Mouse (Mus musculus) right cerebral cortex, postnatal 14 days (tissue): ENCODE measurements around the gene Zfyve16.

Experiments
- DNase-seq: peaks from one replicate; pipeline ENCODE4 v3.0.0; 2022

The Zfyve16 gene

DNA sequence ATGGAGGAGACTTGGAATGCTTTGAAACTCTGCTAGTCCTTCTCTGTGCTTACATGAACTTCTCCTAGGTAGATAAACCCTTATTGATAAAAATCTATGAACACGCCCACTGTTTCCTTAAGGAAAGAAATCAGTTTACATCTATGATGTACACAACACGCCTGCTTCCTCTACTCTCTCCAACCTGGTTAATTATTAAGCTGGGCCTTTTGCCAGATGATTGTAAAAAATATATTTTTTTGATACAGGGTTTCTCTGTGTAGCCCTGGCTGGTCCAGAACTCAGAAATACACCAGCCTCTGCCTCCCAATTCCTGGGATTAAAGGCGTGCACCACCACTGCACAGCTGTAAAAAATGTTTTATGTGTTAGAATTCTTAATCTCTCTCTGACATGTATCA is 66.0 kb downstream of the Zfyve16 start:
- DNase-seq, result no peak

- no peak for DNase-seq
Observed at GRCm38 (mm10) chr13:92446872-92447271, 83.8 kb downstream of the Zfyve16 start.

- no peak for DNase-seq
Observed at GRCm38 (mm10) chr13:92440286-92440685, 90.4 kb downstream of the Zfyve16 start.

- DNase-seq, result no peak
Observed at GRCm38 (mm10) chr13:92438656-92439055, 92.0 kb downstream of the Zfyve16 start.
